Mouse (Mus musculus) forebrain, postnatal 0 days (tissue): Measurements from ENCODE around the gene Myo16. TPM values are rescaled to one million over a fixed set of nuclear protein-coding genes. Genes with fewer than 3 reads are reported as not detected.

Experiments
- ATAC-seq: fragments of 200-750 bp; cut with Nextera tagmentation; 2 replicates; pipeline ENCODE4 v1.8.0; 2017; ENCODE audit warnings: mild to moderate bottlenecking, moderate library complexity
- DNase-seq: peaks from one replicate; pipeline ENCODE4 v3.0.0-alpha.2; 2015
- H3K27ac ChIP-seq: fragments of 300-500 bp; sonication (generic); 2 replicates; pipeline ENCODE4 v1.5.1; 2014; ENCODE audit warnings: low read depth, mild to moderate bottlenecking, antibody characterized with exemption, low read length, moderate library complexity, mixed read lengths
- H3K27me3 ChIP-seq: fragments of 300-500 bp; sonication (generic); 2 replicates; pipeline ENCODE4 v1.6.1; 2014; ENCODE audit warnings: mild to moderate bottlenecking, low read length, mixed read lengths; ENCODE audit not compliant: insufficient read depth
- H3K36me3 ChIP-seq: fragments of 300-500 bp; sonication (generic); 2 replicates; pipeline ENCODE4 v1.6.1; 2014; ENCODE audit warnings: mild to moderate bottlenecking, moderate library complexity; ENCODE audit not compliant: insufficient read depth
- H3K4me1 ChIP-seq: fragments of 300-500 bp; sonication (generic); 2 replicates; pipeline ENCODE4 v1.6.1; 2014; ENCODE audit warnings: antibody characterized with exemption; ENCODE audit not compliant: insufficient read depth
- H3K4me2 ChIP-seq: fragments of 300-500 bp; sonication (generic); 2 replicates; pipeline ENCODE4 v1.6.1; 2014; ENCODE audit warnings: low read depth, mild to moderate bottlenecking, moderate library complexity
- H3K4me3 ChIP-seq: fragments of 300-500 bp; sonication (generic); 2 replicates; pipeline ENCODE4 v1.5.1; 2014; ENCODE audit warnings: low read depth, low read length, mixed read lengths
- H3K9ac ChIP-seq: fragments of 300-500 bp; sonication (generic); 2 replicates; pipeline ENCODE4 v1.6.1; 2014; ENCODE audit warnings: mild to moderate bottlenecking
- H3K9me3 ChIP-seq: fragments of 300-500 bp; sonication (generic); 2 replicates; pipeline ENCODE4 v1.6.1; 2016; ENCODE audit warnings: low read length
- CTCF ChIP-seq: sonication (generic); IDR thresholded peaks from 2 replicates; pipeline ENCODE4 v1.5.1; 2016; ENCODE audit warnings: antibody characterized with exemption, control low read depth, low read depth
- WGBS: fragments of 180-500 bp; shearing (Covaris S2); extraction: QIAGEN DNeasy Blood & Tissue Kit; methylation state at CpG from one replicate; pipeline ENCODE4 v1.1.7; 2014; 5-methylcytosine and 5-hydroxymethylcytosine counted together
- polyA plus RNA-seq: library from polyadenylated mRNA; unstranded; fragments of >200 nt; fragmentation: Nextera tagmentation; extraction: Ambion mirVana; gene quantifications from 2 replicates; pipeline ENCODE4 v1.2.1, GENCODE M21; 2015
- total RNA-seq: library from RNA; depleted of rRNA; stranded (reverse); fragments of >200 nt; gene quantifications from 2 replicates; pipeline ENCODE4 v1.2.3, GENCODE M21; 2014

Gene Myo16
- total and polyA plus RNA-seq, 2 experiments from 2014 or later = 5.5 to 58.6 TPM

GRCm38 (mm10) chr8:10230746-10231369 is 77.1 kb downstream of the Myo16 start:
- WGBS = 48% methylated on average over 8 of the region's 8 CpGs
- ATAC-seq = peak; percentile 80

GRCm38 (mm10) chr8:10234516-10234915 is 80.8 kb downstream of the Myo16 start:
- peak; percentile 57 for ATAC-seq
- Histone ChIP-seq H3K4me3 (no peak overlapping the region), H3K27ac (peak overlapping the region; percentile 60), H3K27me3 (no peaks in the 10 kb centered on the region), H3K9ac (no peak overlapping the region), H3K9me3 (no peaks in the 10 kb centered on the region), H3K4me1 (no peaks in the 10 kb centered on the region; the same call in 1 of the 2 replicates), H3K36me3 (no peaks in the 10 kb centered on the region), H3K4me2 (no peak overlapping the region)
- DNase-seq = no peak
- WGBS = 59% methylated on average over 2 of the region's 2 CpGs
- TF ChIP-seq CTCF = no peak

More at GRCm38 (mm10) chr8:10230746-10231369, 77.1 kb downstream of the Myo16 start:
- Histone ChIP-seq H3K9ac (no peak overlapping the region), H3K4me1 (no peaks in the 10 kb centered on the region; the same call in 1 of the 2 replicates), H3K27me3 (no peaks in the 10 kb centered on the region), H3K36me3 (no peaks in the 10 kb centered on the region), H3K4me2 (no peak overlapping the region), H3K27ac (no peak overlapping the region), H3K9me3 (no peaks in the 10 kb centered on the region), H3K4me3 (no peak overlapping the region)
- peak; percentile 84 for DNase-seq
- peak; percentile 87 for TF ChIP-seq CTCF

- 92% methylated on average over 3 of the region's 3 CpGs for WGBS
- no peaks in the 10 kb centered on the region for H3K4me1 ChIP-seq
- ATAC-seq = no peak
- no peak for TF ChIP-seq CTCF
- no peaks in the 10 kb centered on the region for H3K27me3 ChIP-seq
- no peak for DNase-seq
- no peak overlapping the region for H3K9ac ChIP-seq
- no peak overlapping the region for H3K4me3 ChIP-seq
- no peak overlapping the region for H3K27ac ChIP-seq
- H3K4me2 ChIP-seq = no peak overlapping the region
- no peaks in the 10 kb centered on the region for H3K36me3 ChIP-seq
- H3K9me3 ChIP-seq = no peaks in the 10 kb centered on the region
These were observed 89.6 kb downstream of the Myo16 start for GRCm38 (mm10) chr8:10243344-10243743.

GRCm38 (mm10) chr8:10249156-10249555 is 95.4 kb downstream of the Myo16 start:
- WGBS = 2% methylated on average over 15 of the region's 15 CpGs
- H3K27ac ChIP-seq = 0 out of 2 replicates have a peak overlapping the region, but pooled peaks have one; percentile 3
- no peaks in the 10 kb centered on the region for H3K27me3 ChIP-seq
- no peaks in the 10 kb centered on the region for H3K9me3 ChIP-seq
- H3K4me3 ChIP-seq = peak overlapping the region; percentile 30
- peak overlapping the region; percentile 51 for H3K4me2 ChIP-seq
- no peak for TF ChIP-seq CTCF
- peak overlapping the region; percentile 33 for H3K9ac ChIP-seq
- H3K4me1 ChIP-seq = no peaks in the 10 kb centered on the region
- ATAC-seq (peak; percentile 83), DNase-seq (peak; percentile 29)
- H3K36me3 ChIP-seq = no peaks in the 10 kb centered on the region

GRCm38 (mm10) chr8:10255741-10256140 is 102.0 kb downstream of the Myo16 start:
- ATAC-seq (no peak), DNase-seq (no peak)
- no peak for TF ChIP-seq CTCF
- H3K36me3 ChIP-seq = no peaks in the 10 kb centered on the region
- no peaks in the 10 kb centered on the region for H3K27me3 ChIP-seq
- WGBS = 78% methylated on average over 2 of the region's 2 CpGs
- no peak overlapping the region for H3K9ac ChIP-seq
- no peak overlapping the region for H3K4me2 ChIP-seq
- no peak overlapping the region for H3K27ac ChIP-seq
- no peak overlapping the region for H3K4me3 ChIP-seq
- no peaks in the 10 kb centered on the region for H3K4me1 ChIP-seq
- no peaks in the 10 kb centered on the region for H3K9me3 ChIP-seq

GRCm38 (mm10) chr8:10256563-10256962 is 102.9 kb downstream of the Myo16 start:
- DNase-seq = no peak
- WGBS = 86% methylated on average over 3 of the region's 3 CpGs
- Histone ChIP-seq H3K4me2 (no peak overlapping the region), H3K9me3 (no peaks in the 10 kb centered on the region), H3K27ac (no peak overlapping the region), H3K27me3 (no peaks in the 10 kb centered on the region), H3K9ac (no peak overlapping the region), H3K4me1 (no peaks in the 10 kb centered on the region), H3K4me3 (no peak overlapping the region), H3K36me3 (no peaks in the 10 kb centered on the region)
- no peak for TF ChIP-seq CTCF
- ATAC-seq = no peak

- H3K9ac ChIP-seq = no peak overlapping the region
- H3K4me2 ChIP-seq = no peak overlapping the region
- no peaks in the 10 kb centered on the region for H3K9me3 ChIP-seq
- H3K27me3 ChIP-seq = no peaks in the 10 kb centered on the region
- H3K4me3 ChIP-seq = no peak overlapping the region
- H3K4me1 ChIP-seq = no peaks in the 10 kb centered on the region
- no peak for DNase-seq
- ATAC-seq = no peak
- no peak overlapping the region for H3K27ac ChIP-seq
- no peaks in the 10 kb centered on the region; the same call in 1 of the 2 replicates for H3K36me3 ChIP-seq
- WGBS = 91% methylated on average over 4 of the region's 4 CpGs
- no peak for TF ChIP-seq CTCF
These were observed 116.4 kb downstream of the Myo16 start for GRCm38 (mm10) chr8:10270094-10270493.
